19 mouse cellular contexts compared by ENCODE assay signal in genomic region chr17:65742969-65743368, GRCm38 (mm10). TPM values are rescaled to one million over a fixed set of nuclear protein-coding genes. Genes with fewer than 3 reads are reported as not detected.
DNase-seq lines count a peak whose midpoint lies in the region; ATAC-seq and TF ChIP-seq lines count a peak whose summit lies in the region.
"Had no signal": no experiment of that assay in that cellular context is flagged by ENCODE, and none has a peak within 500 bp of the region (broad histone marks: within the 10 kb centered on the region; RNA-seq: fewer than 3 reads in every experiment).

No protein-coding gene starts in this region.

- no peak overlapping the region for H3K27ac ChIP-seq in kidney, embryonic 16.5 days (ENCODE audit: low read length)
- peak overlapping the region; percentile 50; the same call in 1 of the 2 replicates for H3K27ac ChIP-seq in forebrain, embryonic 15.5 days (replicated peaks)
- H3K27ac ChIP-seq in midbrain, embryonic 14.5 days (replicated peaks; ENCODE audit: low read depth, low read length), result peak overlapping the region; percentile 77
- H3K27ac ChIP-seq: embryonic facial prominence, embryonic 13.5 days had no signal

- no peak overlapping the region for H3K9ac ChIP-seq in kidney, embryonic 16.5 days (replicated peaks; ENCODE audit: low read length)
- H3K9ac ChIP-seq in forebrain, embryonic 15.5 days (replicated peaks), result no peak overlapping the region
- no peak overlapping the region for H3K9ac ChIP-seq in midbrain, embryonic 14.5 days (replicated peaks; ENCODE audit: low read length)
- H3K9ac ChIP-seq: embryonic facial prominence, embryonic 13.5 days; heart, embryonic 12.5 days; lung, embryonic 14.5 days had no signal

- no peak for TF ChIP-seq POLR2A in brain, embryonic 14.5 days (IDR thresholded peaks at IDR 0.05; ENCODE audit: borderline replicate concordance, extremely low read depth, insufficient read depth, insufficient read length, poor library complexity, severe bottlenecking)

- no peak overlapping the region for H3K4me2 ChIP-seq in kidney, embryonic 16.5 days (replicated peaks; ENCODE audit: low read depth, low read length)
- no peak overlapping the region for H3K4me2 ChIP-seq in forebrain, embryonic 15.5 days (replicated peaks)
- H3K4me2 ChIP-seq in midbrain, embryonic 14.5 days (ENCODE audit: low read length), result peak overlapping the region; percentile 21; the same call in 1 of the 2 replicates
- H3K4me2 ChIP-seq: embryonic facial prominence, embryonic 13.5 days; heart, embryonic 12.5 days; liver, embryonic 11.5 days; lung, embryonic 14.5 days had no signal

- no peak overlapping the region for H3K4me3 ChIP-seq in kidney, embryonic 16.5 days (ENCODE audit: low read length)
- H3K4me3 ChIP-seq in forebrain, embryonic 15.5 days, result no peak overlapping the region
- H3K4me3 ChIP-seq in midbrain, embryonic 14.5 days (replicated peaks; ENCODE audit: low read depth, low read length), result no peak overlapping the region
- H3K4me3 ChIP-seq: embryonic facial prominence, embryonic 13.5 days; heart, embryonic 12.5 days had no signal

- peak; percentile 23 for DNase-seq in kidney, adult 11 months
- DNase-seq in brain, embryonic 14.5 days (ENCODE audit: low read depth), result peak; percentile 45
- no peak for DNase-seq in midbrain, embryonic 14.5 days
- no peak for DNase-seq in retina, postnatal 1 day
- DNase-seq in heart, postnatal 4 days, result no peak
- DNase-seq: adrenal gland, adult 8-10 months; B cell, adult 2 months; cerebellum, adult 18-20 months; left cerebral cortex, postnatal 4 days; lung, embryonic 14.5 days; right cerebral cortex, postnatal 4 days; thymus, postnatal 25 days had no signal

- no peak for TF ChIP-seq CTCF in brain, embryonic 14.5 days (IDR thresholded peaks at IDR 0.05; ENCODE audit: borderline replicate concordance, extremely low read depth, insufficient read depth, insufficient read length)

- 43% methylated on average over 4 of the region's 4 CpGs for WGBS in kidney, embryonic 16.5 days
- WGBS in forebrain, embryonic 15.5 days, result 30% methylated on average over 4 of the region's 4 CpGs
- WGBS in midbrain, embryonic 14.5 days, result 38% methylated on average over 4 of the region's 4 CpGs

- no peaks in the 10 kb centered on the region; the same call in 1 of the 2 replicates for H3K4me1 ChIP-seq in kidney, embryonic 16.5 days (ENCODE audit: insufficient read depth, low read length)
- peaks cover 20% of the 10 kb centered on the region for H3K4me1 ChIP-seq in forebrain, embryonic 15.5 days
- H3K4me1 ChIP-seq in midbrain, embryonic 14.5 days (ENCODE audit: control insufficient read depth, insufficient read depth, low read length), result peaks cover 19% of the 10 kb centered on the region
- H3K4me1 ChIP-seq: embryonic facial prominence, embryonic 13.5 days had no signal

- ATAC-seq in kidney, embryonic 16.5 days (ENCODE audit: low FRiP score, low TSS enrichment), result no peak
- peak; percentile 9; the same call in 1 of the 2 replicates for ATAC-seq in forebrain, embryonic 15.5 days (replicated peaks)
- peak; percentile 28; the same call in 1 of the 2 replicates for ATAC-seq in midbrain, embryonic 14.5 days (ENCODE audit: low FRiP score, low TSS enrichment)
- ATAC-seq in megakaryocyte progenitor cell, adult 5-6 weeks (replicated peaks; ENCODE audit: poor library complexity), result no peak
- ATAC-seq: intestine, embryonic 16.5 days had no signal

- 0 out of 2 replicates have a peak, but pooled peaks cover 10% of the 10 kb centered on the region for H3K36me3 ChIP-seq in kidney, embryonic 16.5 days (ENCODE audit: insufficient read depth, low read length)
- no peaks in the 10 kb centered on the region for H3K36me3 ChIP-seq in forebrain, embryonic 15.5 days
- H3K36me3 ChIP-seq in midbrain, embryonic 14.5 days (ENCODE audit: control insufficient read depth, insufficient read depth, low read length), result no peaks in the 10 kb centered on the region

- peaks cover 7% of the 10 kb centered on the region; the same call in 1 of the 2 replicates for H3K9me3 ChIP-seq in kidney, embryonic 16.5 days (ENCODE audit: low read length)
- no peaks in the 10 kb centered on the region for H3K9me3 ChIP-seq in forebrain, embryonic 15.5 days
- H3K9me3 ChIP-seq in midbrain, embryonic 14.5 days (ENCODE audit: control insufficient read depth, low read length), result no peaks in the 10 kb centered on the region
- H3K9me3 ChIP-seq: embryonic facial prominence, embryonic 13.5 days; heart, embryonic 12.5 days had no signal

- H3K27me3 ChIP-seq in kidney, embryonic 16.5 days (ENCODE audit: insufficient read depth, low read length), result no peaks in the 10 kb centered on the region
- no peaks in the 10 kb centered on the region for H3K27me3 ChIP-seq in forebrain, embryonic 15.5 days
- H3K27me3 ChIP-seq in midbrain, embryonic 14.5 days (ENCODE audit: control insufficient read depth, insufficient read depth, low read length), result no peaks in the 10 kb centered on the region
- H3K27me3 ChIP-seq: embryonic facial prominence, embryonic 13.5 days; heart, embryonic 12.5 days had no signal

RNA-seq across cellular contexts. Expression of gene Rab31, which starts 29.6 kb away (rescaled TPM):
- polyA plus RNA-seq in kidney, embryonic 16.5 days (2015; fragmentation: Nextera tagmentation; extraction: Ambion mirVana), result 37.8 and 38.4 TPM in 2 replicates
- 53.2 and 56.6 TPM in 2 replicates for polyA plus RNA-seq in brain, embryonic 14.5 days (2012; rRNA removed)
- 71.8 and 75.5 TPM in 2 replicates for polyA plus RNA-seq in forebrain, embryonic 15.5 days (2015; fragmentation: Nextera tagmentation; extraction: Ambion mirVana)
- 67.8 and 90.2 TPM in 2 replicates for polyA plus RNA-seq in midbrain, embryonic 14.5 days (2014; fragmentation: Nextera tagmentation; extraction: Ambion mirVana)
- 10 to 100 TPM; 39.7 to 42.5 TPM for total RNA-seq in heart, postnatal 4 days (2021)
- 44.3 and 46.2 TPM in 2 replicates for total RNA-seq in megakaryocyte progenitor cell, adult 5-6 weeks (2015)
- total RNA-seq in megakaryocyte progenitor cell, adult 5-6 weeks (2017), result 73.3 and 75.1 TPM in 2 replicates

RNA-seq across cellular contexts. Expression of gene Ppp4r1, which starts 39.4 kb away (rescaled TPM):
- 46.6 TPM in 2 replicates for polyA plus RNA-seq in kidney, embryonic 16.5 days (2015; fragmentation: Nextera tagmentation; extraction: Ambion mirVana)
- polyA plus RNA-seq in brain, embryonic 14.5 days (2012; rRNA removed), result 92.2 and 93.7 TPM in 2 replicates
- polyA plus RNA-seq in forebrain, embryonic 15.5 days (2015; fragmentation: Nextera tagmentation; extraction: Ambion mirVana), result 43.4 and 45.2 TPM in 2 replicates
- polyA plus RNA-seq in midbrain, embryonic 14.5 days (2014; fragmentation: Nextera tagmentation; extraction: Ambion mirVana), result 45.0 and 54.0 TPM in 2 replicates
- total RNA-seq in heart, postnatal 4 days (2021), result 10 to 100 TPM; 79.8 to 83.0 TPM
- 39.9 and 44.5 TPM in 2 replicates for total RNA-seq in megakaryocyte progenitor cell, adult 5-6 weeks (2015)
- total RNA-seq in megakaryocyte progenitor cell, adult 5-6 weeks (2017), result 48.1 and 65.4 TPM in 2 replicates

Comparison
In these comparisons a context has a peak if more than half of its experiments do, and no peak if none do; other contexts are left out.
1. DNase-seq: peak in kidney, adult 11 months (single experiment) and brain, embryonic 14.5 days (single experiment); none in midbrain, embryonic 14.5 days (single experiment), retina, postnatal 1 day (single experiment) and heart, postnatal 4 days (single experiment).
2. ATAC-seq: peak in forebrain, embryonic 15.5 days (single experiment) and midbrain, embryonic 14.5 days (single experiment); none in kidney, embryonic 16.5 days (single experiment) and megakaryocyte progenitor cell, adult 5-6 weeks (single experiment).